Mouse (Mus musculus): ENCODE measurements around the gene Dst. TPM values are rescaled to one million over a fixed set of nuclear protein-coding genes. Genes with fewer than 3 reads are reported as not detected.
A peak's percentile ranks its signal among the peaks of the same experiment; 100 is the strongest.

Dst gene
- total RNA-seq, 2 experiments from 2014 or later, result 291 to 304 TPM

GRCm38 (mm10) chr1:33965824-33966223 lies 57.8 kb downstream of the Dst start:
- no peak for DNase-seq
- intact Hi-C loops (cut with DNase I), result loop anchor here (1.0 to 5.0 kb wide), 2 partner anchors 74 to 299 kb away; partner anchors contain the start of gene Prim2
- no peak for TF ChIP-seq CTCF (IDR thresholded peaks at IDR 0.05)
- no peak overlapping the region for H3K4me3 ChIP-seq
- no peak overlapping the region for H3K27ac ChIP-seq

- Histone ChIP-seq H3K4me3 (no peak overlapping the region), H3K27ac (no peak overlapping the region)
- intact Hi-C loops (cut with DNase I), result loop anchor here (1.0 to 5.0 kb wide), 2 partner anchors 74 to 299 kb away; partner anchors contain the start of gene Prim2
- peak; percentile 73 for TF ChIP-seq CTCF (IDR thresholded peaks at IDR 0.05)
- no peak for DNase-seq
These were observed 58.3 kb downstream of the Dst start for GRCm38 (mm10) chr1:33966328-33966727.

GRCm38 (mm10) chr1:33967206-33967605 lies 59.2 kb downstream of the Dst start:
- H3K4me3 ChIP-seq, result no peak overlapping the region
- no peak for TF ChIP-seq CTCF (IDR thresholded peaks at IDR 0.05)
- no peak for DNase-seq
- H3K27ac ChIP-seq, result no peak overlapping the region
- intact Hi-C loops (cut with DNase I), result loop anchor here (5.0 kb wide), 1 partner anchor 300 kb away; the partner anchor contains the start of gene Prim2

- intact Hi-C loops (cut with DNase I), result loop anchor here (5.0 kb wide), 1 partner anchor 303 kb away; the partner anchor contains the start of gene Prim2
- no peak for DNase-seq
- no peak for TF ChIP-seq CTCF (IDR thresholded peaks at IDR 0.05)
- no peak overlapping the region for H3K27ac ChIP-seq
- no peak overlapping the region for H3K4me3 ChIP-seq
These were observed 61.9 kb downstream of the Dst start for GRCm38 (mm10) chr1:33969910-33970309.

GRCm38 (mm10) chr1:33974401-33974800 lies 66.4 kb downstream of the Dst start:
- DNase-seq, result no peak
- no peak for TF ChIP-seq CTCF (IDR thresholded peaks at IDR 0.05)
- intact Hi-C loops (cut with DNase I), result no loop called here
- H3K27ac ChIP-seq, result peak overlapping the region; percentile 72
- peak overlapping the region; percentile 59 for H3K4me3 ChIP-seq

- Histone ChIP-seq H3K27ac (peak overlapping the region; percentile 72), H3K4me3 (peak overlapping the region; percentile 59)
- intact Hi-C loops (cut with DNase I), result no loop called here
- no peak for TF ChIP-seq CTCF (IDR thresholded peaks at IDR 0.05)
- DNase-seq, result no peak
These were observed 67.3 kb downstream of the Dst start for GRCm38 (mm10) chr1:33975333-33975732.

- H3K4me3 ChIP-seq, result no peak overlapping the region
- no peak for TF ChIP-seq CTCF (IDR thresholded peaks at IDR 0.05)
- H3K27ac ChIP-seq, result no peak overlapping the region
- DNase-seq, result no peak
- intact Hi-C loops (cut with DNase I), result no loop called here
These were observed 69.8 kb downstream of the Dst start for GRCm38 (mm10) chr1:33977832-33978231.

GRCm38 (mm10) chr1:33980420-33980819 lies 72.4 kb downstream of the Dst start:
- intact Hi-C loops (cut with DNase I), result no loop called here
- Histone ChIP-seq H3K4me3 (no peak overlapping the region), H3K27ac (no peak overlapping the region)
- no peak for DNase-seq
- no peak for TF ChIP-seq CTCF (IDR thresholded peaks at IDR 0.05)

GRCm38 (mm10) chr1:33989643-33990042 lies 81.6 kb downstream of the Dst start:
- intact Hi-C loops (cut with DNase I), result no loop called here
- no peak for DNase-seq
- TF ChIP-seq CTCF (IDR thresholded peaks at IDR 0.05), result no peak
- Histone ChIP-seq H3K4me3 (no peak overlapping the region), H3K27ac (no peak overlapping the region)

GRCm38 (mm10) chr1:33991067-33991466 lies 83.0 kb downstream of the Dst start:
- Histone ChIP-seq H3K4me3 (no peak overlapping the region), H3K27ac (peak overlapping the region; percentile 59; the same call in 1 of the 2 replicates)
- peak; percentile 42 for DNase-seq
- intact Hi-C loops (cut with DNase I), result no loop called here
- no peak for TF ChIP-seq CTCF (IDR thresholded peaks at IDR 0.05)

GRCm38 (mm10) chr1:33992810-33993209 lies 84.8 kb downstream of the Dst start:
- no peak overlapping the region for H3K4me3 ChIP-seq
- DNase-seq, result no peak
- TF ChIP-seq CTCF (IDR thresholded peaks at IDR 0.05), result no peak
- H3K27ac ChIP-seq, result no peak overlapping the region
- intact Hi-C loops (cut with DNase I), result no loop called here

GRCm38 (mm10) chr1:33994201-33994600 lies 86.2 kb downstream of the Dst start:
- DNase-seq, result no peak
- no peak for TF ChIP-seq CTCF (IDR thresholded peaks at IDR 0.05)
- no peak overlapping the region for H3K4me3 ChIP-seq
- no peak overlapping the region for H3K27ac ChIP-seq
- intact Hi-C loops (cut with DNase I), result no loop called here

GRCm38 (mm10) chr1:33995386-33995785 lies 87.4 kb downstream of the Dst start:
- no peak overlapping the region for H3K27ac ChIP-seq
- no peak for TF ChIP-seq CTCF (IDR thresholded peaks at IDR 0.05)
- no peak for DNase-seq
- H3K4me3 ChIP-seq, result no peak overlapping the region
- intact Hi-C loops (cut with DNase I), result no loop called here

GRCm38 (mm10) chr1:33996105-33996887 lies 88.3 kb downstream of the Dst start:
- no peak overlapping the region for H3K4me3 ChIP-seq
- intact Hi-C loops (cut with DNase I), result no loop called here
- no peak for DNase-seq
- no peak overlapping the region for H3K27ac ChIP-seq
- no peak for TF ChIP-seq CTCF (IDR thresholded peaks at IDR 0.05)

Measured in gastrocnemius, adult 2 months (tissue).